Mouse (Mus musculus) liver, embryonic 14.5 days (tissue): ENCODE measurements around the gene Naaladl2. TPM values are rescaled to one million over a fixed set of nuclear protein-coding genes. Genes with fewer than 3 reads are reported as not detected.

ENCODE experiments used
- ATAC-seq: fragments of 200-750 bp; cut with Nextera tagmentation; 2 replicates; pipeline ENCODE4 v1.8.0; 2017; ENCODE audit warnings: moderate number of reproducible peaks, mild to moderate bottlenecking, moderate library complexity; ENCODE audit not compliant: insufficient read depth
- DNase-seq, 3 experiments: peaks; one replicate each; pipeline ENCODE4 v3.0.0-alpha.2; 2012 to 2013; ENCODE audit warnings: low read depth in 3 of 3, low spot score in 3 of 3
- H3K27ac ChIP-seq: fragments of 300-500 bp; sonication (generic); 2 replicates; pipeline ENCODE4 v1.5.1; 2014; ENCODE audit warnings: moderate library complexity, mild to moderate bottlenecking, control low read depth, inconsistent platforms
- H3K27me3 ChIP-seq: fragments of 300-500 bp; sonication (generic); 2 replicates; pipeline ENCODE4 v1.6.1; 2014; ENCODE audit warnings: mild to moderate bottlenecking, low read length, moderate library complexity; ENCODE audit not compliant: control insufficient read depth, insufficient read depth
- H3K36me3 ChIP-seq: fragments of 300-500 bp; sonication (generic); replicated peaks from 2 replicates; pipeline ENCODE4 v1.6.1; 2014; ENCODE audit warnings: low read depth; ENCODE audit not compliant: control insufficient read depth, insufficient read depth
- H3K4me1 ChIP-seq, 2 experiments: fragments of 200-500 bp in 1 of 2; fragments of 300-500 bp in 1 of 2; sonication (generic) in 1 of 2; replicated peaks; 2 replicates each; pipeline ENCODE4 v1.6.1; 2012 to 2014; ENCODE audit warnings: antibody characterized with exemption in 1 of 2, inconsistent platforms in 1 of 2, low read length in 1 of 2; ENCODE audit not compliant: control insufficient read depth in 2 of 2, insufficient read depth in 2 of 2
- H3K4me2 ChIP-seq: fragments of 300-500 bp; sonication (generic); 2 replicates; pipeline ENCODE4 v1.6.1; 2014; ENCODE audit warnings: low read depth, mild to moderate bottlenecking, control low read depth, moderate library complexity
- H3K4me3 ChIP-seq, 2 experiments: fragments of 200-500 bp in 1 of 2; fragments of 300-500 bp in 1 of 2; sonication (generic) in 1 of 2; 2 replicates each; pipeline ENCODE4 v1.5.1; 2012 to 2014; ENCODE audit warnings: low read depth in 2 of 2, low read length in 2 of 2, mild to moderate bottlenecking in 2 of 2, control low read depth in 1 of 2, inconsistent platforms in 1 of 2, moderate library complexity in 1 of 2; ENCODE audit not compliant: insufficient read depth in 1 of 2
- H3K9ac ChIP-seq: fragments of 300-500 bp; sonication (generic); replicated peaks from 2 replicates; pipeline ENCODE4 v1.6.1; 2014; ENCODE audit warnings: mild to moderate bottlenecking, control low read depth, moderate library complexity
- H3K9me3 ChIP-seq: fragments of 300-500 bp; sonication (generic); 2 replicates; pipeline ENCODE4 v1.6.1; 2016; ENCODE audit warnings: low read length, mixed read lengths; ENCODE audit not compliant: control insufficient read depth
- CTCF ChIP-seq: IDR thresholded peaks from 2 replicates; pipeline ENCODE4 v1.5.1; 2016; ENCODE audit warnings: antibody characterized with exemption, low read depth, control low read depth
- EP300 ChIP-seq: IDR thresholded peaks from 2 replicates; pipeline ENCODE4 v1.6.1; 2016; ENCODE audit warnings: antibody characterized with exemption, low read depth
- WGBS: fragments of 180-500 bp; shearing (Covaris S2); extraction: QIAGEN DNeasy Blood & Tissue Kit; methylation state at CpG from one replicate; pipeline ENCODE4 v1.1.7; 2014; ENCODE audit not compliant: insufficient replicate concordance; 5-methylcytosine and 5-hydroxymethylcytosine counted together
- polyA plus RNA-seq, 2 experiments: library from polyadenylated mRNA; depleted of rRNA in 1 of 2; stranded (reverse) in 1 of 2; unstranded in 1 of 2; fragments of >200 nt; fragmentation: Nextera tagmentation in 1 of 2; extraction: Ambion mirVana in 1 of 2; gene quantifications; 2 replicates each; pipeline versions ENCODE4 v1.2.1 to v1.2.3; 2012 to 2014

The Naaladl2 gene
- polyA plus RNA-seq, 2 experiments: 0.05 to 0.07 TPM

DNA sequence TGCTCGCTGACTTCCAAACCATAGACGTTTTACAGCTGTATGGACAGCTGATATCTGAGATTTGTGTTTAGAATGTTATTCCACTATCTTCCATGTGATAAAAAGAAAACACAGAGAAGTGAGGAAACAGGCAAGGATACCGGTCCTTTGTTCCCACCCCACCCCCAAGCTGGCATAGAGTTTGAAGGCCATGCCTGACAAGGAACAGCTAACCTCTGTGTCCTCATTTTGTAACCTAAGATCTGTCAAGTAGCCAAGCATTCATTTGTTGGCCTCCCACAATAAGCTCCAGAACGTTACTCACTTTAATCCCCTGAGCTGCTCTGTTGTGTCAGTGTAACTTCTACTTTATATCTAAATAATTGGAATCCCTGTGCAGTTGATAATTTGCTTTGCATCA lies 161.9 kb downstream of the Naaladl2 start:
- H3K27ac ChIP-seq: no peak overlapping the region
- no peaks in the 10 kb centered on the region for H3K9me3 ChIP-seq
- no peak for TF ChIP-seq EP300
- no peak for TF ChIP-seq CTCF
- H3K36me3 ChIP-seq: no peaks in the 10 kb centered on the region
- no peaks in the 10 kb centered on the region for H3K4me1 ChIP-seq
- ATAC-seq (no peak), DNase-seq (no peak)
- no peak overlapping the region for H3K9ac ChIP-seq
- WGBS: 56% methylated on average over 4 of the region's 4 CpGs
- H3K27me3 ChIP-seq: no peaks in the 10 kb centered on the region
- H3K4me3 ChIP-seq: no peak overlapping the region
- no peak overlapping the region for H3K4me2 ChIP-seq

DNA sequence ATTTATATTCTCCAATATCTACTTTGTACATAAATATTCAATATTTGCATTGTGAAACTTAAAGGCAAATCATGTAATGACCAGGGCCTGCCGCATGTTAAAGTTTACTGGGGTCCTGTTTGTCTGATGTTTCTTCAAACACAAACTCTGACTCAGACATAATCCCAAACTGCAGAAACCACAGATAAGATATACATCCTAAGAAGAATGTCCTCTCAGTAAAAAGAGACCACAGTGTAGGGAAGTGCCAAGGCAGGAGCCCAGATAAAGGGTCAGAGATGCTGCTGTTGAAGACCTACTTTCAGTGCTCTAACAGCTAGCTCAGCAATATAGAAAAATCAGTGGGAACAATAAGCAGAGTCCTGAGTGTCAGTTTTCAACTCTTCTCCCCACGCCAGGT lies 201.9 kb downstream of the Naaladl2 start:
- Histone ChIP-seq H3K27me3 (no peaks in the 10 kb centered on the region), H3K4me1 (no peaks in the 10 kb centered on the region), H3K9me3 (no peaks in the 10 kb centered on the region), H3K4me3 (no peak overlapping the region), H3K9ac (no peak overlapping the region), H3K4me2 (no peak overlapping the region), H3K36me3 (no peaks in the 10 kb centered on the region), H3K27ac (no peak overlapping the region)
- DNase-seq (no peak), ATAC-seq (no peak)
- TF ChIP-seq EP300: no peak
- no peak for TF ChIP-seq CTCF
- WGBS: 56% methylated on average over 2 of the region's 2 CpGs

DNA sequence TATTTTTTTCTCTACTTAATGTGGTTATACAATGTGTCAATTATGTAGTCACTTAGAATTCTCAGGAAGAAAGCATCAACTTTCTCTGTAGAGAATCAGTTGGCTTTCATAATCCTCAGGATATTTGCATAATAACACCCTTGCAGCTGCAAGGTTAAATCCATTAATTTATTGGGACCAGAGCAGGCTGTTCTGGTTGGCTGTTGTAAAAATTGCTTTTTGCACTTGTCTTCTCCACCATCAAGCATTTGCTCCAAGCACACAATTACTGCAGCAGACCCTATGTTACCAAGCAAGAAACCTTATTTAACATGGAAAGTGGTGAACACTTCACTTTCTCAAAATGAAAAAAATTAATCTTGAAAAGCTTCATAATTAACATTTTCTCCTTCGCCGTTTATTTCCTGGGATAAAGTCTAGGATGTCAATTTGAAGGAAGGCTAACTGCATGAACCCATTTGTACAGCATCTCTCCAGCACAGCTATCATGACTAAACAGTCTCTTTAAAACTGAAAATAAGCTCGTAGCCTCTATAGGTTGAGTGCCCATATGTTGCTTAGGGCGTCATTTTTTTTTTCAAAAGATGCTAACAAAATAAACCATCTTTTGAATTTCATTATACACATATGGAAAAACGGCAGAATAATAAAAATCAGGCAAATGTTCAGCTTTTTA lies 205.4 kb downstream of the Naaladl2 start:
- 54% methylated on average over 5 of the region's 5 CpGs for WGBS
- DNase-seq (no peak), ATAC-seq (no peak)
- Histone ChIP-seq H3K9me3 (no peaks in the 10 kb centered on the region), H3K36me3 (no peaks in the 10 kb centered on the region), H3K27ac (no peak overlapping the region), H3K27me3 (no peaks in the 10 kb centered on the region), H3K4me1 (no peaks in the 10 kb centered on the region), H3K4me2 (no peak overlapping the region), H3K4me3 (no peak overlapping the region), H3K9ac (no peak overlapping the region)
- TF ChIP-seq CTCF: no peak
- no peak for TF ChIP-seq EP300

DNA sequence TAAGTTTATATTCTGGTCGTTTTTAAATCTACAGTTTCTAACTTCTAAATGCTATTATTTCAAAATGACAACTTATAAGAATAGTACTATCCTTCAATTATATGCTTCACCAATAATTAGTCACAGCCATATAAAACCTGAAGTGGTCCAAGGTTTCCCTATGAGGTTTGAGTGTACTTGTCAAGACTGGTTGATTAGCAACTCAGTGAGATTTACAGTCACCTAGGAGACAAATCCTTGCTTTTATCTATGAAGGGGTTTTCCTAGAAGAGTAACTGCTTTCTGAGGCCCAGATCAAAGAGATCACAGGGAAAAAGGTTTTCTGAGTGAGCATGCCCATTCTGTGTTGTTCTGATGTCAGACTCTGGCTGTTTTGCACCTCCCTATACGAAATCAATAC lies 222.2 kb downstream of the Naaladl2 start:
- DNase-seq (no peak), ATAC-seq (no peak)
- 13% methylated on average over 2 of the region's 2 CpGs for WGBS
- Histone ChIP-seq H3K4me3 (no peak overlapping the region), H3K4me2 (no peak overlapping the region), H3K36me3 (no peaks in the 10 kb centered on the region), H3K9me3 (no peaks in the 10 kb centered on the region), H3K4me1 (no peaks in the 10 kb centered on the region), H3K27me3 (no peaks in the 10 kb centered on the region), H3K9ac (no peak overlapping the region), H3K27ac (no peak overlapping the region)
- no peak for TF ChIP-seq EP300
- no peak for TF ChIP-seq CTCF

GRCm38 (mm10) chr3:24921401-24921800 lies 222.7 kb downstream of the Naaladl2 start:
- ATAC-seq (no peak), DNase-seq (no peak)
- 54% methylated on average over 6 of the region's 6 CpGs for WGBS
- no peaks in the 10 kb centered on the region for H3K4me1 ChIP-seq
- TF ChIP-seq EP300 (no peak), CTCF (no peak)
- no peak overlapping the region for H3K9ac ChIP-seq
- no peaks in the 10 kb centered on the region for H3K27me3 ChIP-seq
- no peaks in the 10 kb centered on the region for H3K36me3 ChIP-seq
- H3K4me2 ChIP-seq: no peak overlapping the region
- H3K9me3 ChIP-seq: no peaks in the 10 kb centered on the region
- no peak overlapping the region for H3K27ac ChIP-seq
- H3K4me3 ChIP-seq: no peak overlapping the region
